Mouse (Mus musculus) left cerebral cortex, postnatal 25 days (tissue): ENCODE results near the gene Eif4g2. TPM values are rescaled to one million over a fixed set of nuclear protein-coding genes. Genes with fewer than 3 reads are reported as not detected.

Experiments
- DNase-seq, 2 experiments: peaks; one replicate each; pipeline ENCODE4 v3.0.0; 2022; ENCODE audit warnings: low spot score in 2 of 2, mixed read lengths in 1 of 2
- intact Hi-C: fragments of 180-260 bp; cut with DNase I; formaldehyde crosslinking; loops from one replicate; pipeline ENCODE4 v1.15.1; 2025
- total RNA-seq, 2 experiments: library from RNA; stranded (reverse); gene quantifications; 2 replicates each; pipeline ENCODE4 v1.2.3; 2021

Eif4g2 gene
- total RNA-seq = 100 to 1,000 TPM; 667 to 689 TPM

DNA sequence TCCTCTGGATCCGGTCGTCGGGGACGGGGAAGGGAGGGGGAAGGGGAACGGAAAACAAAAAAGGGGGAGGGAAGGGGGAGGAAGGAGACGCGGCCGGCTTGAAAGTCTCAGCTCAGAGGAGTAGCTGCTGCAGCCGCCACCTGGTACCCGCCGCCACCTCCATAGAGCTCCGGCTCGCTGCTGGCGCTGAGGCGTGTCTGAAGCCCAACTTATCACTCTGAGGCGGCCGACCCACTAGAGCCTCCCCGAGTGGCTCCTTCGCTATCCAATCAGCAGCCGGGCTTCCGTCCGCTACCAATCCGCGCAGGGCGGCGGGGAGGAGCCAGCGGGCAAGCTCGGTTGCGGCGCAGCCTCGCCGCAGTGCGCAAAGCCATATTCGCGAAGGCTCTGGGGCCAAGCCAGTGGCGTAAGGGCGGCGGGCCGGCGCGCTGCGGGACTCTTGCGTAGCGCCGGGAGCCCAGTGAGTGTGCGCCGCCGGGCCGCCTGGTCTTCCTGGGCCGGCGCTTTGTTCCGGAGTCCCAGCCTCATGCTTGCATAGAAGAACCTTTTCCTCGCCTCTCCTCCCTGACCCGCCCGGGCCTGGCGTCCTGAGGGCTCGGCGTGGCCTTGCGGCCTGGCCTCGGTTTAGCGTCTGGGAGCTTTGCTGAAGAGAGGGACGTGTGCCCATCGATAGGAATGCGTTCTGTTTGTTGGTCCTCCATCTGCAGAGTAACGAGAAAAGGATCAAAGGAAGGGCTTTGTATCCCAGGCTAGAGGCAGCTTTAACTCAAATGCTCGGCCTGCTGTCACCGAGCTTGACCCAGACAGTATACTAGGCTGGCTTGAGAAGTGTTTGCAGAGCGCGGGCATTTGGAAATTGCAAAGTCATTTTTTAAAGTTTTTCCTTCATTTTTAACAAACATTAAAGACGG lies at the start of gene Eif4g2:
Gene Eif4g2 (minus strand): TSS at position 209 of the 911 bp plus-strand sequence.
- peak; percentile 99 to 100 for DNase-seq
- intact Hi-C loops = loop anchor here (1.0 to 10.0 kb wide), 4 partner anchors 39 to 1018 kb away; partner anchors contain the start of gene Zfp143

DNA sequence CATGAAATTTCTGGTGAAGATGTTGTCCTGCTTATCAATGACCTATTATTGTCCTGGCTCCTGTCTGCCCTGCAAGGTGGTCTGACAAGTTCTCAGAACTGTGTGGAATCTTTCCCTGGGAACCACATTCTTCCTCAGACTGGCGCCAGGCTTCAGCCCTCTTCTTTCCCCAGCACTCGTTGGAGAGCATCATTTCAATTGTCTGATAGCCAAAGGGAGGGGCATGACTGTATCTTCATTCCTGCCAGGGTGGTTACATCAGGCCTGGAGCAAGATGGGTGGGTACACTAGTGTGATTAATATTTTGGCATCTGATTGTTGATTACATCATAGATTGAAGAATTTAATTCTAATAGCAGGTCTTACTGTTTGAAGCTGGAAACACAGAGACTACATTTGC lies 49.8 kb upstream of the Eif4g2 start:
- no peak for DNase-seq
- intact Hi-C loops = no loop called here

DNA sequence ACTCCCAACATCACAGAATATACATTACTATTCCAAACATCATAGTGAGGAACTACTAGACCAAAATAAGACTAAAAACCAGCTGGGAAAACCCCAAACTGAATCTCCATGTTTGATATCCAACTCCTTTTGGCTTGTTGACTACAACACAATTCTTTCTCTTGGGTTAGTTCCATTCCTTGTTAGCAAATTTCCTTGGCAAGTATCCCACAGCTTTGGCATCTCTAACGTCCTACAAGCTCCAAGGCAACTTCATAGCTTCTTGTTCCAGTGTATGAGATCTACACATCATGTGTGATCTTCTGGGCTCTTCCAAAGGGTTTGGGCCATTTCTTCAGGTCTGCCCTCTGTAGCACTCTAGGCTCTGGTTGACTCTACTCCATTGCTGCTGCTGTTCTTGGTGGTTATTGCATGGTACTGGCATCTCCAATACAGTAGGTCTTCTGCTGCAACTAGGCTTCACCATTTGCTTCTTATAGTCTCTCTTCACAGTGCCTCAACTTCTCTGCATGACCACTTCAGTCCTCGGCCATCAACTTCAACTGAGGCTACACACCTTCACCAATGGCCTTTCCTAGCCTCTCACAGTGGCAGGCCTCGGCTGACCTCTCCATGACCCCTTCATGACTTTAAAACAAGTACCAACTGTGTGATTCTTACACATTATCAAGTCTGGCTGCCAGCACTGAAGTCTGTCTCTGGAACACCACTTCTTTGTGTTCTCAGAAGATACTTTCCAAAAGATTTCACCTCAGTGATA lies 44.0 kb upstream of the Eif4g2 start:
- intact Hi-C loops = no loop called here

GRCm38 (mm10) chr7:111123761-111124546 lies 41.1 kb upstream of the Eif4g2 start:
- intact Hi-C loops = loop anchor here (2.0 kb wide), 1 partner anchor 35 kb away; no protein-coding TSS in a partner anchor
- no peak for DNase-seq

More for the DNA sequence above, 44.0 kb upstream of the Eif4g2 start:
- DNase-seq = no peak

DNA sequence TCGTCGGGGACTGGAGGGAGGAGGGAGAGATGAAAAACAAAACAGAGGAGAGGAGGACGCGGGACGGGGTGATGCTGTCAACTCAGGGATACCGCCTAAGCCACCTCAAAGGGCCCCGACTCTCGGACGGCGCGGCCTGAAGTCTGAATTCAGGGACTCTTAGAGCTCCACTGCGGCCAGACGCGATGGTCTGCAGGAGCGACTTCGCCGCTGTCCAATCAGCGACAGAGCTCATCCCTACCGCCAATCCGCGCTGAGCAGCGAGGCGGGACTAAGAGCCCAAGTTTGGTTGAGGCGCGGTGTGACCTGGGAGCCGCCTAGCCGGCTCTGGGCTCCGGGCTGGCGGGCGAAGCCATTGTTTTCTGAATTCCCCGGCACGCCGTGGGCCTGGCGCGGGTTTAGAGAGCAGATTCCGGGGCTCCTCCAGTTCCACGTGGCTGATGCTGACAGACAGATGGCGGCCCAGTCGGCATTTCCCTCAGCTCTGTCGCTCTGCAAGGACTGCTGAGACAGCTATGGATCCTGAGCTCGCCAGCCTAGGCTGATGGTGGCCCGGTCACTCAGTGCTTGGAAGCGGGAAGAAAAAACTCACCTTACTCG lies 39.8 kb upstream of the Eif4g2 start:
- peak; percentile 98 for DNase-seq
- intact Hi-C loops = loop anchor here (1.0 to 2.0 kb wide), 2 partner anchors 36 to 39 kb away; partner anchors contain the start of gene Eif4g2

GRCm38 (mm10) chr7:111122084-111122530 lies 39.3 kb upstream of the Eif4g2 start:
- peak in 1 of 2 experiments; percentile 87 for DNase-seq
- intact Hi-C loops = loop anchor here (1.0 to 2.0 kb wide), 2 partner anchors 37 to 39 kb away; partner anchors contain the start of gene Eif4g2

DNA sequence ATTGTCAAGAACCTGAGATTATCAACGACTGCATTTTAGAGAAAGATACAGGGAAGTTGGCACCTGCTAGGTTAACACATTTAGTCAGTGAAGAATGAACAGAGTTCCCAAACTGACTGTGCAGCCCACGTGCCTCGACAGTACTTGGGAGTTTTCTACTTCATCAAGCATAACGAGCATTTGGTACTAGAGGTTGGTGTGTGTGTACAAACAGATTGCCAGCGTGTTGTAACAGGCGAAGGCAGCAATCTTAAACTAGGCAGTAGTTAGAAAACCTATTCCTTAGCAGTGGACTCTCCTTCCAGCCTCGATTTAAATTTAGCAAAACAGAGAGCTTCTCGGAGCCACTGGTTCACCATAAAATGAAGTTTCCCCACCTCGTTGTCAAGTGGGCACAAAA lies 38.7 kb upstream of the Eif4g2 start:
- peak; percentile 20 to 24 for DNase-seq
- intact Hi-C loops = no loop called here

DNA sequence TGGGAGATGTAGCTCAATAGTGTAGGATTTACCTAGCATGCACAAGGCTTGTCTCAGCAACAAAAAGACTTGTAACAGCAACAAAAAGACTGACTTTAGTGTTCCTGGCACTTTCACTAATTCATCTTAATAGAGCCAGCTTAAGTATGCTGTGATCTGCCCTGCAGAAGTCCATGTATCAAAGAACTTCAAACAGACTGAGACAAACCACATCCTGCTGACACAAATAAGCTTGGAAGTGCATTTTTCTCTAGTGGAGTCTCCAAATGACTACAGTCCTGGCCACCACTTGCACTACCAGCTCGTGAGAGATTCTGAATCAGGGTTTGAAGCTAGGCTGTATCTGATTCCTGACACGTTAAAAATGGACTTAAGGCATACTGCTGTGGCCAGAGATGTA lies 26.7 kb upstream of the Eif4g2 start:
- DNase-seq = no peak
- intact Hi-C loops = no loop called here

DNA sequence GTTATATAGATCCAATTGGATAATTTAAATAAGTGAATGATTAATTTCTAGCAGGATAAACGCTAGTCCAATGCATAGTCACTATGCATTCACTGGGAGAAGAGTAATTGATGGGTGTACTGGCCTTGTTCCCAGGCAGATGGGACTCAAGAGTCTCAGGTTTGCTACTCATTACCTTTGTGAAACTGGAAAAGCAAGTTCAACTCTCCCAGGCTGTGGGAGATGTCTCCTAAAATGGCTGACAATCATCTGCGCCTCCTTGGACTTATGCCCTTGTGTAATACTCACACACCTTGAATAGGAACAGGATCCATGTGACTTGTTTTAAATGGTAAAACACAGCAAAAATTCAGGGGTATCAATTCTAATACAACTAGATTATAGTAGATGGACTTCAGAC lies 26.3 kb upstream of the Eif4g2 start:
- intact Hi-C loops = no loop called here
- no peak for DNase-seq

- no peak for DNase-seq
- intact Hi-C loops = no loop called here
These were observed 15.4 kb upstream of the Eif4g2 start for GRCm38 (mm10) chr7:111098196-111098595.

DNA sequence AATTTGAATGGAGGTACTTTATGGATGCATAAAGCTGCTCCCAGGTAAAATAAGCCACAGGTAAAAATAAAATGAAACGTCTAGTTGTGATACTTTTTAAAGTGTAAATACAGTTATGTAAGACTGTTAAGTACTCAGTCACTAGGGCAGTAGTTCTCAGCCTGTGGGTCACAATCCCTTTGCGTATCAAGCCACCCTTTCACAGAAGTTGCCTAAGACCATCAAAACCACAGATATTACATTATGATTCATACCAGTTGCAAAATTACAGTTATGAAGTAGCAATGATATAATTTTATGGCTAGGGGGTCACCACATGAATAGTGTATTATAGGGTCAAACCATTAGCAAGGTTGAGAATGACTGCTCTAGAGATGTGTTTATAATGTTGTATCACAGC lies 12.3 kb upstream of the Eif4g2 start:
- DNase-seq = no peak
- intact Hi-C loops = no loop called here

DNA sequence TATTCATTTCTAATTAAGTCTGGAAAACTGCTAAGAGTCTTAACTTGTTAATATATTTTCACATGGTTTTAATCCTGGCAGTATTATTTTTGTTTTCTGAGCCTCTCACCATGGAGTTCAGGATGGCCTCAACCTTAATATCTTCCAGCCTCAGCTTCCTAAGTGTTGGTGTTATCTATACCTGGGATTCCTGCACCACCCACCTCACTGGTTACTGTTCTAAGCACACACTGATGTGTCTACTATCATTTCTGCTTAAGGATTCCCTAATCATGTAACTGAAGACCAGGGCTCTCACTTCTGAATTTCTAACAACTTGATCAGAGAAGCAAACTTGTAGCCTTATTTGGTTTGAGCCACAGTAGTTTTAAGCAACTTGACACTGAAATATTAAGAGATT lies 2.3 kb upstream of the Eif4g2 start:
- intact Hi-C loops = loop anchor here (10.0 kb wide), 2 partner anchors 160 to 1020 kb away; partner anchors contain the start of gene Zfp143
- DNase-seq = no peak

DNA sequence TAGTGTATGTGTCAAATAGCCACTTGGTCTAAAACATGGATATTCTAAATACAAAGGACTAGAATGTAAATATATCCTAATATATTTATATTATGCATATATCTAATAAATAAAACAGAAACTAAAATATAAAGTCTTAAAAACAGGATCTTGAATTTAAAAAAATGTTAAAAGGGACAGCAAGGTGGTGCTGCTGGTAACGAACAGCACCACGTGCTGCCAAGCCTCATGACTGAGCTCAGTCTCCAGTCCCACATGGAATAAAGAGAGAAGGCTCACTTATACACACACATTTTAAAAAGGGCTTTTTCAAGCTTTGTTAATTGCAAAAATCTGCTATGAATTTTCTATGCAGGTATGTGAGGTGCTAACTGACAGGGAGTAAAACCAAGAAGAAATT lies 1.6 kb upstream of the Eif4g2 start:
- intact Hi-C loops = loop anchor here (10.0 kb wide), 2 partner anchors 160 to 1020 kb away; partner anchors contain the start of gene Zfp143

GRCm38 (mm10) chr7:111083733-111084120 lies 897 bp upstream of the Eif4g2 start:
- intact Hi-C loops = loop anchor here (1.0 to 10.0 kb wide), 4 partner anchors 39 to 1019 kb away; partner anchors contain the start of gene Zfp143
- no peak for DNase-seq

More for the DNA sequence above, 1.6 kb upstream of the Eif4g2 start:
- DNase-seq = no peak

DNA sequence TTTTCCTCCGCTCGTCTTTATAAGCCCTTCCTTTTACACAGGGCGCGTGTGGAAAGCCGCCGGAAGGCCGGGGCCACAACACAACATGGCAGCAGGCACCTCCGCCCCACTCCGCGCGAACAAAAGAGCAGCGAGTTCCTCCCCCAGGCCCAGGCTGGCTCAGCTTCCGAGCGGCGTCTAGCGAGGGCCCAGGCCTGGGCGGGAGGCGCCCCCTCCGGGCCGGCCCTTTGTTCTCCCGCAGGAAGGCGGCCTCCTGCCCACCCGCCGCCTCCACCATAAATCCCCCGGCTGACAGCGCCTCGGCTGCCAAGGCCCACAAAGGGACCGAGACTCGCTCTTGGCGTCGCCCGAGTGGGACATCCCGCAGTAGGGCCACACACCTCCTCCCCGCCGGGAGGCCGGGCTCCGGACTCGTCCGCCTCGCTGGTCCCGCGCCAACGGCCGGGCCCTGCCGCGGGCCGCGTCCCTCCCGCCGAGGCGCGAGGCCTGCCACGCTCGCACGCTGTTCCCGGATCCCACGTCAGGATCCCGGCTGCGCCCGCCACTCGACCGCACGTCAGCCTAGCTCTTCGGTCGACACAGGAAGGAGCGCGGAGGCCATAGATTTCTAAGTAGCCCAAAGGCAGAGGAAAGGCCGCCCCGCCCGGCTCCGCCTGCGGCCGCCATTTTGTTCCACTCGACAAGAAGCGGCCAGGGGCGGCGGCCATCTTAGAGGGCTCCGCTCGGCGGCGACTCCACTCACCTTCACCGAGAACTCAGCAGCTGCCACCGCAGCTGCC lies 598 bp downstream of the Eif4g2 start:
- intact Hi-C loops = loop anchor here (10.0 kb wide), 2 partner anchors 163 to 1017 kb away; partner anchors contain the start of gene Zfp143
- peak; percentile 77 to 87 for DNase-seq

DNA sequence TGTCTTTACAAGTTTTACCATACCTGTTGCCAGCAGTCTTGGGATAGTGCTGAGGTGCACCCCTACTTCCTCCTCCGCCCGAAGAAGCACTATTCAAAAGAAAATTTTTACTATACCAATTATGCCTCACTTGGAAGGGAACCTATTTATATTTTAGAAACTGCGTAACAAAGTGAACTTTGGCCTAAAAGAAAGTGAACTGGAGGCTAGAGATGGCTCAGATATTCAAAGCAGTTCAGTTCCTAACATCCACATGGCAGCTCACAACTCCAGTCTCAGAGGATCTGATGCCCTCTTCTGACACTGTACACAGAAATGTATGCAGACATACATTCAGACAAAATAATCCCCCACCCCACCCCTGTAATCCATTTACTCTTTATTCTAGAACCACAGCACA lies 2.0 kb downstream of the Eif4g2 start:
- no peak for DNase-seq
- intact Hi-C loops = loop anchor here (10.0 kb wide), 2 partner anchors 164 to 1016 kb away; partner anchors contain the start of gene Zfp143

DNA sequence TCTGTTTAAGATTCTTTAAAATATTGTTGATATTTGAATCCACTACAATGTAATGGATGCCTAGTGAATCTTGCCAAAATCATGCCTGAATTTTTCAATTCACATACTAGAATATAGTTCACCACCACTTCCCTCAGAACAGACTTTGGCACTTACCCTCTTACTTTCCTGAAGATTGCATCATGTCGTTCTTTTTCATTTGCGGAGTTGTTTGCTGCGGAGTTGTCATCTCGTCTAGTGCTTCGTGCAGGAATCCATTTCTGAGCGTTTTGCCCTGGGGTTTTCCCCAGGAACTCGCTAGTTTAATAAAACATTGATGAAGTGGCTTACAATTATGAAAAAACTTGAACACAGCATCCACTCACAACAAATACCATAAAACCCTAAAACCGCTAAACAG lies 2.8 kb downstream of the Eif4g2 start:
- no peak for DNase-seq
- intact Hi-C loops = loop anchor here (10.0 kb wide), 2 partner anchors 165 to 1015 kb away; partner anchors contain the start of gene Zfp143

DNA sequence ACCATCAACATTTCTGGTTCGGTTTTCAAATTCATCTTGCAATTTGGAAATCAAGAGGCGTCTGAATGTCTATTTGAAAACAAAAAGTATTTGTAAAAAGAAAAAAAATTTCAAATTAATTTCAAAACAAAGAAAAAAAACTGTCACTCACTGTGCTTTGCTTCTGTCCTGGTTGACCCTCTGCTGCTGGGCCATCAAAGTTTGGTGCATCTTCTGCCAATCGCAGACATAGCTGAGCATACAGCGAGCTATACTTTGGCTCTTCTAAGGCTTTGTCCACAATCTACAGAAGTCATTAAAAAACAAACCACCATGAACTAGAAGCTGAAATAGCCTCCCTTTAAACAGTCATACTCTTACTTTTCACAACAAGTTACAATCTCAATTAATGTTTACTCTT lies 4.6 kb downstream of the Eif4g2 start:
- intact Hi-C loops = loop anchor here (5.0 kb wide), 1 partner anchor 36 kb away; no protein-coding TSS in a partner anchor
- no peak for DNase-seq
